ENCODE assay signal across 9 mouse cellular contexts in the genomic region with DNA sequence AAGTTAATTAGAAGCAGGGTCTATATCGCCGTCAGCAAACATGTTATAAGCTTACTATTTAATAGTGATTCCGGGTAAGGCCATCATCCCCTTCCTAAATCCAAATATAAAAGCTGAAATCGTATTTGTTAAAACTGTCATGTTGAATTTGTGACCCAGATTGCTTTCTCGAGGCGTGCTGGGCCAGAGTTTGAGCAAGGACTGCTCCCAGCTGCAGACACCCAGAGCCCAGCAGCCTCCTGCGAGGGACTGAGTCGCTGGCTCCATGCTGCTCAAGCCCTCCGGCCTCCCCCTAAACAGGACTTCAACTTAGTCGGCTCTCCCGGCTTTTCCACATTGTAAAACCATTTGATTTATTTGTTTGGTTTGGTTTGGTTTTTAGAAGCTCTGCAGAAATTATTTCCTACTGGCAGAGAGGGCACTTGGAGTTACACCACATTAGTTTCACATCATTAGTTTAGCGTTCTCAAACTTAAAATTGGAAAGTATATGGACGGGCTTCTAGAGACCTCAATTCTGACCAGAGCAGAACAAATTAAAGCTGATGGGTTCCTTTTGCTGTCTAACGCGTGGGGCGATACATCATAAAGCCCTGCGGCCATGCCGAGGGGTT.
DNase-seq lines count a peak whose midpoint lies in the region; ATAC-seq and TF ChIP-seq lines count a peak whose summit lies in the region.
"Had no signal": no experiment of that assay in that cellular context is flagged by ENCODE, and none has a peak within 500 bp of the region (broad histone marks: within the 10 kb centered on the region; RNA-seq: fewer than 3 reads in every experiment).

No protein-coding gene starts in this region.

- TF ChIP-seq POLR2A in cerebellum, adult 2 months (IDR thresholded peaks at IDR 0.05; ENCODE audit: borderline replicate concordance, insufficient read depth, low read length): no peak

- peaks cover 91% of the 10 kb centered on the region for H3K27me3 ChIP-seq in forebrain, embryonic 10.5 days (ENCODE audit: poor library complexity, severe bottlenecking)
- peaks cover 9% of the 10 kb centered on the region; the same call in 1 of the 2 replicates for H3K27me3 ChIP-seq in neural tube, embryonic 11.5 days (ENCODE audit: control insufficient read depth, insufficient read depth, low read length)
- no peaks in the 10 kb centered on the region; the same call in 1 of the 2 replicates for H3K27me3 ChIP-seq in cerebellum, adult 2 months (ENCODE audit: control insufficient read depth, insufficient read depth, low read length)

- H3K9ac ChIP-seq in neural tube, embryonic 11.5 days (ENCODE audit: low read length): no peak overlapping the region
- H3K9ac ChIP-seq: liver, embryonic 13.5 days had no signal

- H3K27ac ChIP-seq in forebrain, embryonic 10.5 days: no peak overlapping the region
- H3K27ac ChIP-seq in neural tube, embryonic 11.5 days (ENCODE audit: low read depth, low read length): no peak overlapping the region
- H3K27ac ChIP-seq in cerebellum, adult 2 months (ENCODE audit: insufficient read depth, low read length): no peak overlapping the region
- H3K27ac ChIP-seq: liver, embryonic 13.5 days had no signal

- WGBS in forebrain, embryonic 10.5 days: 16% methylated on average over 18 of the region's 18 CpGs
- WGBS in neural tube, embryonic 11.5 days: 13% methylated on average over 18 of the region's 18 CpGs
- 15% methylated on average over 18 of the region's 18 CpGs for WGBS in cerebellum, adult 2 months

- no peaks in the 10 kb centered on the region for H3K36me3 ChIP-seq in forebrain, embryonic 10.5 days (replicated peaks)
- H3K36me3 ChIP-seq in neural tube, embryonic 11.5 days (ENCODE audit: control insufficient read depth, insufficient read depth, low read length): no peaks in the 10 kb centered on the region
- H3K36me3 ChIP-seq: G1E; liver, embryonic 13.5 days had no signal

- peaks cover 53% of the 10 kb centered on the region for H3K4me1 ChIP-seq in forebrain, embryonic 10.5 days
- H3K4me1 ChIP-seq in neural tube, embryonic 11.5 days (ENCODE audit: control insufficient read depth, insufficient read depth, low read length): no peaks in the 10 kb centered on the region
- no peaks in the 10 kb centered on the region for H3K4me1 ChIP-seq in cerebellum, adult 2 months (ENCODE audit: control insufficient read depth, insufficient read depth, low read length)
- H3K4me1 ChIP-seq: liver, embryonic 13.5 days had no signal

- DNase-seq in embryo, embryonic 10.5 days (ENCODE audit: low spot score): peak; percentile 77
- peak; percentile 44 for DNase-seq in forebrain, embryonic 10.5 days (ENCODE audit: extremely low spot score, low spot score)
- peak; percentile 30 for DNase-seq in kidney, postnatal 14 days
- peak; percentile 46 for DNase-seq in neural tube, embryonic 11.5 days (ENCODE audit: low spot score)
- DNase-seq in cerebellum, adult 2 months: no peak
- DNase-seq in spleen, adult 12 weeks (ENCODE audit: low spot score): no peak
- DNase-seq in frontal cortex, postnatal 25 days (ENCODE audit: low spot score in 2 of 2): no peak
- DNase-seq: liver, embryonic 13.5 days had no signal

- no peaks in the 10 kb centered on the region for H3K9me3 ChIP-seq in forebrain, embryonic 10.5 days
- H3K9me3 ChIP-seq in neural tube, embryonic 11.5 days (ENCODE audit: control insufficient read depth, low read length): no peaks in the 10 kb centered on the region
- H3K9me3 ChIP-seq: G1E; liver, embryonic 13.5 days had no signal

- no peak for TF ChIP-seq CTCF in cerebellum, adult 2 months (IDR thresholded peaks at IDR 0.05; ENCODE audit: borderline replicate concordance, insufficient read depth, low read depth, low read length)

- peak overlapping the region; percentile 52 for H3K4me3 ChIP-seq in forebrain, embryonic 10.5 days
- no peak overlapping the region for H3K4me3 ChIP-seq in neural tube, embryonic 11.5 days (ENCODE audit: low read depth, low read length)
- no peak overlapping the region for H3K4me3 ChIP-seq in cerebellum, adult 2 months (replicated peaks; ENCODE audit: insufficient read depth, low read depth, low read length)
- H3K4me3 ChIP-seq: liver, embryonic 13.5 days had no signal

- no peak for ATAC-seq in neural tube, embryonic 11.5 days (ENCODE audit: insufficient read depth, low FRiP score, low TSS enrichment)

- peak overlapping the region; percentile 43 for H3K4me2 ChIP-seq in neural tube, embryonic 11.5 days (ENCODE audit: low read depth)
- H3K4me2 ChIP-seq: liver, embryonic 13.5 days had no signal

Comparison
In these comparisons a context has a peak if more than half of its experiments do, and no peak if none do; other contexts are left out.
1. DNase-seq: peak in embryo, embryonic 10.5 days (single experiment), forebrain, embryonic 10.5 days (single experiment), kidney, postnatal 14 days (single experiment) and neural tube, embryonic 11.5 days (single experiment); none in cerebellum, adult 2 months (0 of 2), spleen, adult 12 weeks (single experiment) and frontal cortex, postnatal 25 days (0 of 2).